Mouse (Mus musculus) heart, adult 2 months (tissue): ENCODE measurements at regions not wholly inside any gene's neighbourhood (a gene's known extent, or its start where the extent isn't known, plus 50 kb on each side); places are given as distances from the start of the nearest gene placed in this dataset.

Experiments
- EP300 ChIP-seq: fragments of 200-500 bp; IDR thresholded peaks from 2 replicates; pipeline ENCODE4 v1.6.1; 2011; ENCODE audit warnings: low read depth, low read length, control low read depth; ENCODE audit not compliant: insufficient read depth
- POLR2A ChIP-seq: fragments of 200-500 bp; IDR thresholded peaks from 2 replicates; pipeline ENCODE4 v1.6.1; 2011; ENCODE audit warnings: mild to moderate bottlenecking, low read depth, low read length, control low read depth; ENCODE audit not compliant: insufficient read depth

DNA sequence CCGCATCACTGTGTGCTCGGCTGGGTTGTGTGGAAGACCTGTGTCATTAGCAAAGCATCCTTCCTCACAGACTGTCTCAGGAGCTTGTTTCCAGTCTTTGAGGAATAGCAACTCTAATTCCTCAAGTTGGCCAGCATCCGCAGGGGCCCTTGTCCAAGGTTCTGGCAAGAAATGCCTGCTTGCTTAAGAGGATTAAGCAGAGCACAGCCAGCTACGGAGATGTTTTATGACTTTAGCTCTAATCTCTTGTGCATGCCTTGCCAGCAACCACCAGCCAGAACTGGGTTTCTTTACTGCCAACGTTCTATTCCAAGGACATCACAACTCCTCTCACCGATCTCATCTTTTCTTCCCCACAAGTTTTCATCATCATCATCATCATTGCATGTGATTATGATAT, 599.0 kb upstream of the Gm19410 start:
- TF ChIP-seq POLR2A (no peak), EP300 (no peak)
